11 mouse cellular contexts compared by ENCODE assay signal in genomic region chr3:121650052-121650671, GRCm38 (mm10). TPM values are rescaled to one million over a fixed set of nuclear protein-coding genes. Genes with fewer than 3 reads are reported as not detected.
DNase-seq lines count a peak whose midpoint lies in the region; ATAC-seq lines count a peak whose summit lies in the region.
"Had no signal": no experiment of that assay in that cellular context is flagged by ENCODE, and none has a peak within 500 bp of the region (broad histone marks: within the 10 kb centered on the region; RNA-seq: fewer than 3 reads in every experiment).

No protein-coding gene starts in this region.

- H3K27me3 ChIP-seq in intestine, embryonic 16.5 days (replicated peaks; ENCODE audit: control insufficient read depth, insufficient read depth, low read length), result no peaks in the 10 kb centered on the region
- H3K27me3 ChIP-seq in midbrain, embryonic 13.5 days, result no peaks in the 10 kb centered on the region
- peaks cover 34% of the 10 kb centered on the region for H3K27me3 ChIP-seq in midbrain, embryonic 10.5 days (ENCODE audit: low read depth, poor library complexity, severe bottlenecking)
- H3K27me3 ChIP-seq: limb, embryonic 13.5 days had no signal

- H3K9ac ChIP-seq in intestine, embryonic 16.5 days (ENCODE audit: low read depth, low read length), result no peak overlapping the region
- no peak overlapping the region for H3K9ac ChIP-seq in midbrain, embryonic 13.5 days (replicated peaks)
- H3K9ac ChIP-seq: limb, embryonic 13.5 days had no signal

- peak overlapping the region; percentile 66 for H3K27ac ChIP-seq in intestine, embryonic 16.5 days (ENCODE audit: low read length)
- H3K27ac ChIP-seq in midbrain, embryonic 13.5 days, result no peak overlapping the region
- no peak overlapping the region for H3K27ac ChIP-seq in midbrain, embryonic 10.5 days (replicated peaks)
- H3K27ac ChIP-seq: limb, embryonic 13.5 days had no signal

- peak; percentile 22 for ATAC-seq in intestine, embryonic 16.5 days
- ATAC-seq in midbrain, embryonic 13.5 days, result no peak

- H3K36me3 ChIP-seq in intestine, embryonic 16.5 days (ENCODE audit: control insufficient read depth, insufficient read depth, low read length), result no peaks in the 10 kb centered on the region
- no peaks in the 10 kb centered on the region for H3K36me3 ChIP-seq in midbrain, embryonic 13.5 days
- H3K36me3 ChIP-seq in midbrain, embryonic 10.5 days, result no peaks in the 10 kb centered on the region
- H3K36me3 ChIP-seq: G1E; limb, embryonic 13.5 days had no signal

- DNase-seq in gastrocnemius, adult 8-10 months (ENCODE audit: low spot score in 2 of 2), result peak; percentile 27 to 42
- DNase-seq in gastrocnemius, postnatal 10 days, result no peak
- peak; percentile 36 for DNase-seq in brain, adult 2 months (ENCODE audit: low read depth, low spot score)
- DNase-seq in lung, postnatal 4 days, result peak; percentile 36 to 43
- DNase-seq in natural killer cell, adult 2 months (ENCODE audit: low spot score in 2 of 2), result no peak
- no peak for DNase-seq in midbrain, embryonic 10.5 days (ENCODE audit: low spot score)

- 38% methylated on average over 10 of the region's 10 CpGs for WGBS in intestine, embryonic 16.5 days
- 70% methylated on average over 10 of the region's 10 CpGs for WGBS in midbrain, embryonic 13.5 days
- 80% methylated on average over 10 of the region's 10 CpGs for WGBS in midbrain, embryonic 10.5 days

- no peak overlapping the region for H3K4me2 ChIP-seq in intestine, embryonic 16.5 days (ENCODE audit: low read depth, low read length)
- no peak overlapping the region for H3K4me2 ChIP-seq in midbrain, embryonic 13.5 days (replicated peaks)
- H3K4me2 ChIP-seq: limb, embryonic 13.5 days had no signal

- H3K4me1 ChIP-seq in intestine, embryonic 16.5 days (ENCODE audit: control insufficient read depth, insufficient read depth, low read length), result peaks cover 41% of the 10 kb centered on the region
- no peaks in the 10 kb centered on the region for H3K4me1 ChIP-seq in midbrain, embryonic 13.5 days (replicated peaks)
- H3K4me1 ChIP-seq in midbrain, embryonic 10.5 days, result peaks cover 24% of the 10 kb centered on the region

- no peaks in the 10 kb centered on the region for H3K9me3 ChIP-seq in intestine, embryonic 16.5 days (ENCODE audit: control insufficient read depth, low read length)
- no peaks in the 10 kb centered on the region for H3K9me3 ChIP-seq in midbrain, embryonic 13.5 days
- no peaks in the 10 kb centered on the region for H3K9me3 ChIP-seq in midbrain, embryonic 10.5 days (replicated peaks)
- H3K9me3 ChIP-seq: G1E; limb, embryonic 13.5 days had no signal

- no peak overlapping the region for H3K4me3 ChIP-seq in intestine, embryonic 16.5 days (ENCODE audit: low read length)
- no peak overlapping the region for H3K4me3 ChIP-seq in midbrain, embryonic 13.5 days (replicated peaks)
- no peak overlapping the region for H3K4me3 ChIP-seq in midbrain, embryonic 10.5 days
- H3K4me3 ChIP-seq: limb, embryonic 13.5 days had no signal

RNA-seq across cellular contexts. Expression of gene 4930432M17Rik, which starts 20.4 kb away (rescaled TPM):
- not detected for total RNA-seq in gastrocnemius, adult 8-10 months (2022)
- total RNA-seq in gastrocnemius, postnatal 10 days (2021), result not detected
- polyA plus RNA-seq in intestine, embryonic 16.5 days (2015; fragmentation: Nextera tagmentation; extraction: Ambion mirVana), result not detected in 2 replicates
- not detected in 2 replicates for polyA plus RNA-seq in midbrain, embryonic 13.5 days (2015; fragmentation: Nextera tagmentation; extraction: Ambion mirVana)
- not detected in 2 replicates for polyA plus RNA-seq in midbrain, embryonic 10.5 days (2016; fragmentation: Nextera tagmentation; extraction: Ambion mirVana)
- polyA plus RNA-seq: embryonic facial prominence, embryonic 11.5 days; G1E; limb, embryonic 13.5 days had no signal

Comparison
In these comparisons a context has a peak if more than half of its experiments do, and no peak if none do; other contexts are left out.
1. DNase-seq: peak in gastrocnemius, adult 8-10 months (2 of 2), brain, adult 2 months (single experiment) and lung, postnatal 4 days (2 of 2); none in gastrocnemius, postnatal 10 days (single experiment), natural killer cell, adult 2 months (0 of 2) and midbrain, embryonic 10.5 days (single experiment).